Mouse (Mus musculus): ENCODE data around the gene Pex5l. TPM values are rescaled to one million over a fixed set of nuclear protein-coding genes. Genes with fewer than 3 reads are reported as not detected.

Pex5l gene
- polyA plus RNA-seq, 1 experiment: 0.54 TPM

GRCm38 (mm10) chr3:33073905-33074265, 69.2 kb downstream of the Pex5l start:
- TF ChIP-seq CTCF (IDR thresholded peaks at IDR 0.05; ENCODE audit: borderline replicate concordance, control insufficient read depth, extremely low read depth, insufficient read depth, low read length, poor library complexity) (no peak), POLR2A (IDR thresholded peaks at IDR 0.05; ENCODE audit: control insufficient read depth, extremely low read depth, insufficient read depth, low read length, poor library complexity) (no peak)
- no peaks in the 10 kb centered on the region for H3K4me1 ChIP-seq (replicated peaks; ENCODE audit: control insufficient read depth, insufficient read depth, low read length)
- no peaks in the 10 kb centered on the region for H3K27me3 ChIP-seq (ENCODE audit: control insufficient read depth, insufficient read depth, low read length)
- no peaks in the 10 kb centered on the region for H3K36me3 ChIP-seq (ENCODE audit: control insufficient read depth, insufficient read depth, low read length)
- DNase-seq: no peak
- 90% methylated on average over 1 of the region's 1 CpGs for WGBS
- H3K27ac ChIP-seq (ENCODE audit: control insufficient read depth, insufficient read depth, low read length): no peak overlapping the region
- H3K4me3 ChIP-seq (ENCODE audit: control insufficient read depth, insufficient read depth, low read length): no peak overlapping the region

DNA sequence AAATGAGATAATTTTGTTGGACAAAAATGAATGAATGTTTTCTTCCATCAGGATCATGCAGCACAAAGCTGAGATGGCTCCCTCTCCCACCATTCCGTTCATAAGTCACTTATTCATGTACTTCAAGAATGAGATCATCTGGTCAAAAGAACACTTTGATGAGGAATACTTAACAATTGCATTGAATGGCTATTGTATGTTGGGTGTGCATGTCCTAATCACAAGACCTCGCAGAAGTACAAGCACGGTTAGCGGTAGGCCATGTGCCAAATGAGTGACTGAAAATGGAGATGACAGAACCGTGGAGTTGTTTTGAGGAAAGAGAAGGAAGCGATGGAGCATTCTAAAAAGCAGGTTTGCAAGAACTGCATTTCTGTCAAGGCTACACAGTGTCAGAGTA, 72.3 kb downstream of the Pex5l start:
- H3K4me3 ChIP-seq (ENCODE audit: control insufficient read depth, insufficient read depth, low read length): no peak overlapping the region
- H3K4me1 ChIP-seq (replicated peaks; ENCODE audit: control insufficient read depth, insufficient read depth, low read length): no peaks in the 10 kb centered on the region
- no peak overlapping the region for H3K27ac ChIP-seq (ENCODE audit: control insufficient read depth, insufficient read depth, low read length)
- no peak for DNase-seq
- TF ChIP-seq POLR2A (IDR thresholded peaks at IDR 0.05; ENCODE audit: control insufficient read depth, extremely low read depth, insufficient read depth, low read length, poor library complexity): no peak
- TF ChIP-seq CTCF (IDR thresholded peaks at IDR 0.05; ENCODE audit: borderline replicate concordance, control insufficient read depth, extremely low read depth, insufficient read depth, low read length, poor library complexity): no peak
- no peaks in the 10 kb centered on the region for H3K27me3 ChIP-seq (ENCODE audit: control insufficient read depth, insufficient read depth, low read length)
- no peaks in the 10 kb centered on the region for H3K36me3 ChIP-seq (ENCODE audit: control insufficient read depth, insufficient read depth, low read length)
- 97% methylated on average over 6 of the region's 6 CpGs for WGBS

- Histone ChIP-seq H3K27ac (ENCODE audit: control insufficient read depth, insufficient read depth, low read length) (no peak overlapping the region), H3K27me3 (ENCODE audit: control insufficient read depth, insufficient read depth, low read length) (no peaks in the 10 kb centered on the region), H3K4me1 (replicated peaks; ENCODE audit: control insufficient read depth, insufficient read depth, low read length) (no peaks in the 10 kb centered on the region), H3K4me3 (ENCODE audit: control insufficient read depth, insufficient read depth, low read length) (no peak overlapping the region), H3K36me3 (ENCODE audit: control insufficient read depth, insufficient read depth, low read length) (no peaks in the 10 kb centered on the region)
- TF ChIP-seq CTCF (IDR thresholded peaks at IDR 0.05; ENCODE audit: borderline replicate concordance, control insufficient read depth, extremely low read depth, insufficient read depth, low read length, poor library complexity): no peak
- no peak for TF ChIP-seq POLR2A (IDR thresholded peaks at IDR 0.05; ENCODE audit: control insufficient read depth, extremely low read depth, insufficient read depth, low read length, poor library complexity)
- WGBS: 92% methylated on average over 5 of the region's 5 CpGs
- no peak for DNase-seq
Observed at GRCm38 (mm10) chr3:33068146-33068545, 74.9 kb downstream of the Pex5l start.

DNA sequence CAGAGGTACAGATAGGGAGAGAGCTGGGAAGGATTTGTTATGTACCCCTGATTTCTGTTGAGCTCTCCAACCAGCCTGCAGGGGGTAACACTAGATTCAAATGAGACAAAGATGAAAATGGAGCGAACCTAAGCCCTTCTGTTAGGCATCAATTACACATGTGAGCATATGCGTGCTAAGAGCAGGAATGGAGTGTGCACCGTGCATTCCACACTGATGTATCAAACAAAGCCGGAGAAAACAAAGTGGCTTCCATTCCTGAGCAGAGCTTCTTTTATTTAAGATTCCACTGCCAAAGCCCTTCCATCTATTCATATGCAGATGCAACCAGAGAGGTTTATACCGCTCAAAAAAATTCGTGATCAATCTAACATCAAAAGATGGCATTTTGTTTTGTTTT, 79.5 kb downstream of the Pex5l start:
- no peak for TF ChIP-seq POLR2A (IDR thresholded peaks at IDR 0.05; ENCODE audit: control insufficient read depth, extremely low read depth, insufficient read depth, low read length, poor library complexity)
- TF ChIP-seq CTCF (IDR thresholded peaks at IDR 0.05; ENCODE audit: borderline replicate concordance, control insufficient read depth, extremely low read depth, insufficient read depth, low read length, poor library complexity): no peak
- Histone ChIP-seq H3K4me3 (ENCODE audit: control insufficient read depth, insufficient read depth, low read length) (no peak overlapping the region), H3K27ac (ENCODE audit: control insufficient read depth, insufficient read depth, low read length) (no peak overlapping the region), H3K4me1 (replicated peaks; ENCODE audit: control insufficient read depth, insufficient read depth, low read length) (no peaks in the 10 kb centered on the region), H3K36me3 (ENCODE audit: control insufficient read depth, insufficient read depth, low read length) (no peaks in the 10 kb centered on the region), H3K27me3 (ENCODE audit: control insufficient read depth, insufficient read depth, low read length) (no peaks in the 10 kb centered on the region)
- DNase-seq: no peak
- 71% methylated on average over 6 of the region's 6 CpGs for WGBS

- H3K27me3 ChIP-seq (ENCODE audit: control insufficient read depth, insufficient read depth, low read length): no peaks in the 10 kb centered on the region
- no peak overlapping the region for H3K27ac ChIP-seq (ENCODE audit: control insufficient read depth, insufficient read depth, low read length)
- no peak overlapping the region for H3K4me3 ChIP-seq (ENCODE audit: control insufficient read depth, insufficient read depth, low read length)
- no peak for TF ChIP-seq POLR2A (IDR thresholded peaks at IDR 0.05; ENCODE audit: control insufficient read depth, extremely low read depth, insufficient read depth, low read length, poor library complexity)
- TF ChIP-seq CTCF (IDR thresholded peaks at IDR 0.05; ENCODE audit: borderline replicate concordance, control insufficient read depth, extremely low read depth, insufficient read depth, low read length, poor library complexity): no peak
- 96% methylated on average over 2 of the region's 2 CpGs for WGBS
- no peaks in the 10 kb centered on the region for H3K4me1 ChIP-seq (replicated peaks; ENCODE audit: control insufficient read depth, insufficient read depth, low read length)
- H3K36me3 ChIP-seq (ENCODE audit: control insufficient read depth, insufficient read depth, low read length): no peaks in the 10 kb centered on the region
- no peak for DNase-seq
Observed at GRCm38 (mm10) chr3:33061428-33061827, 81.6 kb downstream of the Pex5l start.

DNA sequence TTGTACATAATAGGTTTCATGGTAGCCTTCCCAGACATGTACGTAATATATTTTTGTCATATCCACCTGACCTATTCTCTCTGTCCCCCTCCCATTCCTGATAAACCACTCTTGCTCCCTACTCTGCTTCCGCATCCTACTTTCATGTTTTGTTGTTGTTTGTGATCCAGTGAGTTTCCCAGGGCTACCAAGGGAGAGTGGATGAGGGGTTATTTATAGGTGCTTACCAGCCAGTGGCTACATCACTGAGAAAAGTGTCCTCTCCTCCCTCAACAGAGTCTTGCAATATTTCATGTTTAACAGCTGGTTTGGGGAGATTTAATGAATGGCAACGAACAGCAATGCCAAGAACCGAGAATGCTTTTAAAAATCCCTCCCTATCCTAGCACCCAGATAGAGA, 82.0 kb downstream of the Pex5l start:
- no peak for TF ChIP-seq CTCF (IDR thresholded peaks at IDR 0.05; ENCODE audit: borderline replicate concordance, control insufficient read depth, extremely low read depth, insufficient read depth, low read length, poor library complexity)
- no peak for TF ChIP-seq POLR2A (IDR thresholded peaks at IDR 0.05; ENCODE audit: control insufficient read depth, extremely low read depth, insufficient read depth, low read length, poor library complexity)
- WGBS: 90% methylated on average over 4 of the region's 4 CpGs

DNA sequence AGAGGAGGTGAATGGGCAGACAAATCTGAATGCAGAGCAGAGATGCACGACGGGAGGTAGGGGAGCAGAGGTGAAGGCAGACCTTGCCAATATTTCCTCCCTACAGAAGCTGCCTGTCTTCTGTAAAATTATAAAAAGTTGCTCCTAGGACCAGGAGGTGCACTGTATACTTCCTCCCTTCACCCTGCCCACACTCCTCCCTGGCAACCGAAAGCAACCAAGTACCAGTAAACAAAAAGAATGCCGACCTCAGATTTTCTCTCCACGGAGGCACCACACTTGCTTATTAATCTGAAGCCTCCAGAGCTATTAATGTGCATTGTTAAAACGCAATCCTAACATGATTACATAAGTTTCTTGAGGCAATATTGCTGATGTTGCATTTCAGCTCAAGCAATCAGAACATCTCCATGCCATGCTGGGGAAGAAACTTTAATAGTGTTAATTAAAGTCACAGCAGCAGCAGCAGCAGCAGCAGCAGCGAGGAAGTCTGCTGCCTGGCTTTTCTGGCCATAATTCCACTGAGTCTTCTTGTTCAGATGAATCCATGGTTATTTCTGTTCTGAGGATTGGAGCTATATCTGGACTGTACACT, 82.6 kb downstream of the Pex5l start:
- no peak for DNase-seq
- TF ChIP-seq CTCF (IDR thresholded peaks at IDR 0.05; ENCODE audit: borderline replicate concordance, control insufficient read depth, extremely low read depth, insufficient read depth, low read length, poor library complexity) (no peak), POLR2A (IDR thresholded peaks at IDR 0.05; ENCODE audit: control insufficient read depth, extremely low read depth, insufficient read depth, low read length, poor library complexity) (no peak)
- Histone ChIP-seq H3K27ac (ENCODE audit: control insufficient read depth, insufficient read depth, low read length) (no peak overlapping the region), H3K4me1 (replicated peaks; ENCODE audit: control insufficient read depth, insufficient read depth, low read length) (no peaks in the 10 kb centered on the region), H3K4me3 (ENCODE audit: control insufficient read depth, insufficient read depth, low read length) (no peak overlapping the region), H3K36me3 (ENCODE audit: control insufficient read depth, insufficient read depth, low read length) (no peaks in the 10 kb centered on the region), H3K27me3 (ENCODE audit: control insufficient read depth, insufficient read depth, low read length) (no peaks in the 10 kb centered on the region)
- WGBS: 64% methylated on average over 7 of the region's 7 CpGs

More for the DNA sequence above, 82.0 kb downstream of the Pex5l start:
- Histone ChIP-seq H3K4me3 (ENCODE audit: control insufficient read depth, insufficient read depth, low read length) (no peak overlapping the region), H3K27me3 (ENCODE audit: control insufficient read depth, insufficient read depth, low read length) (no peaks in the 10 kb centered on the region), H3K27ac (ENCODE audit: control insufficient read depth, insufficient read depth, low read length) (no peak overlapping the region), H3K36me3 (ENCODE audit: control insufficient read depth, insufficient read depth, low read length) (no peaks in the 10 kb centered on the region), H3K4me1 (replicated peaks; ENCODE audit: control insufficient read depth, insufficient read depth, low read length) (no peaks in the 10 kb centered on the region)
- no peak for DNase-seq

Data from thymus, adult 2 months (tissue).